Mouse (Mus musculus): ENCODE data around the gene Hfe. TPM values are rescaled to one million over a fixed set of nuclear protein-coding genes. Genes with fewer than 3 reads are reported as not detected.
A peak's percentile ranks its signal among the peaks of the same experiment; 100 is the strongest.
"Not testable (repeated sequence)": the region's sequence is repeated elsewhere in the genome, so short reads cannot be mapped to it uniquely, and the experiment has no call there.

Hfe gene
- polyA plus RNA-seq, 1 experiment from 2014 or later, result 3.8 TPM

GRCm38 (mm10) chr13:23728472-23729191 is 18.0 kb upstream of the Hfe start:
- no peaks in the 10 kb centered on the region for H3K4me1 ChIP-seq (ENCODE audit: control insufficient read depth, insufficient read depth, low read length)
- no peaks in the 10 kb centered on the region for H3K9me3 ChIP-seq (replicated peaks; ENCODE audit: control insufficient read depth, low read length, poor library complexity, severe bottlenecking)
- WGBS, result 89% methylated on average over 18 of the region's 18 CpGs
- no peak overlapping the region for H3K9ac ChIP-seq (ENCODE audit: low read depth, low read length)
- no peak overlapping the region for H3K4me2 ChIP-seq (ENCODE audit: low read length)
- no peak overlapping the region for H3K27ac ChIP-seq (ENCODE audit: low read length)
- no peaks in the 10 kb centered on the region for H3K27me3 ChIP-seq (ENCODE audit: control insufficient read depth, insufficient read depth, low read depth, low read length)
- no peaks in the 10 kb centered on the region for H3K36me3 ChIP-seq (ENCODE audit: control insufficient read depth, insufficient read depth, low read length)
- no peak for ATAC-seq
- no peak overlapping the region for H3K4me3 ChIP-seq (ENCODE audit: low read depth, low read length)

DNA sequence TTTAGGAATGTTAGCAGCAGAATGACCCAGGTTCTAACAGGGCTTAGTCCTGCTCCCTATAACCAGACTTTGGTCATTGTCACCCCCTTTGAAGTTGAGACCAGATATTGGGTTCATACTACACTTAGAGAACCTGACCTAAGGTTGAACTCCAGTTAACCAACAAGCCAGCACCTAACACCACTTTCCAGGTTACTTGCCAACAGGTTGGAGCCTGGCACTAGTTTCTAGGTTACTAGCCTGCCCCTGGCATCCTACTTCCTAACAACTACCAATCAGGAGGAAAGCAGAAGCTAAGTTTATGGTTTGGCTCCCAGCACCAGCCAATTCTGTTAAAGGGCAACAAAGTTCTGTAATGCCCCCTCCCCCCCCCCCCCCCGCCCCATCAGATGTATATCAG is 14.6 kb upstream of the Hfe start:
- WGBS, result 60% methylated on average over 1 of the region's 1 CpGs
- no peaks in the 10 kb centered on the region for H3K27me3 ChIP-seq (ENCODE audit: control insufficient read depth, insufficient read depth, low read depth, low read length)
- no peak for ATAC-seq
- H3K9me3 ChIP-seq (replicated peaks; ENCODE audit: control insufficient read depth, low read length, poor library complexity, severe bottlenecking), result no peaks in the 10 kb centered on the region
- H3K27ac ChIP-seq (ENCODE audit: low read length), result no peak overlapping the region
- H3K9ac ChIP-seq (ENCODE audit: low read depth, low read length), result no peak overlapping the region
- no peaks in the 10 kb centered on the region for H3K4me1 ChIP-seq (ENCODE audit: control insufficient read depth, insufficient read depth, low read length)
- H3K4me3 ChIP-seq (ENCODE audit: low read depth, low read length), result no peak overlapping the region
- no peak overlapping the region for H3K4me2 ChIP-seq (ENCODE audit: low read length)
- H3K36me3 ChIP-seq (ENCODE audit: control insufficient read depth, insufficient read depth, low read length), result no peaks in the 10 kb centered on the region

DNA sequence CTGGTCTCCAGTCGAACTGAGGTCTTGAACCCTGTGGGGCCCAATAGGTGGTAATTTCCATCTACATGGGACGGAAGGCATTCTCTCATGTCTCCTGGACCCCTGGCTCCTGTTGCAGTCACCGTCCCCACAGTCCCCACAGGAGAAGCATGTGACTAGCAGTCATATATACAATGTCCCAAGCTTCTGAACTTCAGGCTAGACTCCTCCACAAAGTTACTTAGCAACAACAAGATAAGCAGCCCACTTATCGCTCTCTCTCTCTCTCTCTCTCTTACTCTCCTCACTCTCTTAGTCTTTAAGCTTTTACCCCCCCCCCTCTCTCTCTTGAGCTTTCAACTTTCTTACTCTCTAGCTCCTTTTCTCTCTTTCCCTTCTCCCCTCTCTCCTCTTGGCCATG is 13.6 kb upstream of the Hfe start:
- Histone ChIP-seq H3K27me3 (ENCODE audit: control insufficient read depth, insufficient read depth, low read depth, low read length) (no peaks in the 10 kb centered on the region), H3K9ac (ENCODE audit: low read depth, low read length) (no peak overlapping the region), H3K27ac (ENCODE audit: low read length) (no peak overlapping the region), H3K4me1 (ENCODE audit: control insufficient read depth, insufficient read depth, low read length) (no peaks in the 10 kb centered on the region), H3K4me3 (ENCODE audit: low read depth, low read length) (no peak overlapping the region), H3K9me3 (replicated peaks; ENCODE audit: control insufficient read depth, low read length, poor library complexity, severe bottlenecking) (no peaks in the 10 kb centered on the region), H3K36me3 (ENCODE audit: control insufficient read depth, insufficient read depth, low read length) (no peaks in the 10 kb centered on the region), H3K4me2 (ENCODE audit: low read length) (no peak overlapping the region)
- no peak for ATAC-seq
- 83% methylated on average over 4 of the region's 4 CpGs for WGBS

GRCm38 (mm10) chr13:23717593-23718245 is 7.1 kb upstream of the Hfe start:
- not testable (repeated sequence) for H3K4me2 ChIP-seq (ENCODE audit: low read length); H3K9me3 ChIP-seq (replicated peaks; ENCODE audit: control insufficient read depth, low read length, poor library complexity, severe bottlenecking); H3K9ac ChIP-seq (ENCODE audit: low read depth, low read length); ATAC-seq; H3K4me1 ChIP-seq (ENCODE audit: control insufficient read depth, insufficient read depth, low read length); H3K4me3 ChIP-seq (ENCODE audit: low read depth, low read length); H3K27me3 ChIP-seq (ENCODE audit: control insufficient read depth, insufficient read depth, low read depth, low read length); H3K27ac ChIP-seq (ENCODE audit: low read length); H3K36me3 ChIP-seq (ENCODE audit: control insufficient read depth, insufficient read depth, low read length)
- WGBS, result 19% methylated on average over 2 of the region's 2 CpGs

- Histone ChIP-seq H3K27ac (ENCODE audit: low read length) (no peak overlapping the region), H3K36me3 (ENCODE audit: control insufficient read depth, insufficient read depth, low read length) (no peaks in the 10 kb centered on the region), H3K9me3 (replicated peaks; ENCODE audit: control insufficient read depth, low read length, poor library complexity, severe bottlenecking) (no peaks in the 10 kb centered on the region), H3K27me3 (ENCODE audit: control insufficient read depth, insufficient read depth, low read depth, low read length) (no peaks in the 10 kb centered on the region), H3K4me3 (ENCODE audit: low read depth, low read length) (no peak overlapping the region), H3K9ac (ENCODE audit: low read depth, low read length) (no peak overlapping the region), H3K4me1 (ENCODE audit: control insufficient read depth, insufficient read depth, low read length) (no peaks in the 10 kb centered on the region), H3K4me2 (ENCODE audit: low read length) (no peak overlapping the region)
- WGBS, result 57% methylated on average over 11 of the region's 11 CpGs
- ATAC-seq, result no peak
These were observed 6.5 kb upstream of the Hfe start for GRCm38 (mm10) chr13:23717176-23717575.

DNA sequence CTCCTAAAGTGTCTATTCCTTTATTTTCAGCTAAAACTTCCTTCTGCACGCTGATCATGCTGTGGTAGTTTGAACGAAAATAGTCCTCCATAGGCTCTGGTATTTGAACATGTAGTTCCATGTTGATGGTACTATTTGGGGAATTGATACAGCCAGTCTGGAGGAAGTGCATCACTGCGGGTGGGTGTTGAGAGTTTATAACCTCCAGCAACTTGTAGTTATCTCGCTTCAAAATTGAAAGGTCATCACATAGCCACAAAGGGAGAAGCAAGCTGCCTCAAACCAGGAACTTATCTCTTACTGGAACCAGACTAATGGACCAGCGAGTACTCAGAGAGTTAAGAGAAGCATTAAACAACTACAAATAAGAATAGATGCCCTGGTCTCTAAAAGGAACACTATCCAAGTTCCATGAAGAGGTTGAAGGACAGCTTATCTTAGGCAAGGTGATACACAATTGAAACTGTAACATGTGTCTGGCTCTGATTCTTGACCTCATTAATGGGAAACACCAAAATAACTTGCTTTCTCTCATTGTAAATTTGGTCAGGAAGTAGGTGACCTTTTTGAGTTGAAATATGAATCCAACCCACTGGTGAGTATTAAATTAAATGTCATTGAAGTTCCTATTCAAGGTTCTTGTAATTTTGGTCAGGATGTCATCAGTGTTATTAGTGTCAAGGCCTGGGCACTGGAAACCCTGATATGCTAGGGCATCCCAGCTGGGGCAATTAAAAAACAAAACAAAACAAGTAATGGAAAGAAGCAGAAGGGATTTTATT is 5.8 kb upstream of the Hfe start:
- no peaks in the 10 kb centered on the region for H3K27me3 ChIP-seq (ENCODE audit: control insufficient read depth, insufficient read depth, low read depth, low read length)
- 90% methylated on average over 5 of the region's 5 CpGs for WGBS
- no peak overlapping the region for H3K4me2 ChIP-seq (ENCODE audit: low read length)
- H3K4me3 ChIP-seq (ENCODE audit: low read depth, low read length), result no peak overlapping the region
- no peaks in the 10 kb centered on the region for H3K36me3 ChIP-seq (ENCODE audit: control insufficient read depth, insufficient read depth, low read length)
- no peaks in the 10 kb centered on the region for H3K9me3 ChIP-seq (replicated peaks; ENCODE audit: control insufficient read depth, low read length, poor library complexity, severe bottlenecking)
- no peak overlapping the region for H3K9ac ChIP-seq (ENCODE audit: low read depth, low read length)
- ATAC-seq, result no peak
- no peaks in the 10 kb centered on the region for H3K4me1 ChIP-seq (ENCODE audit: control insufficient read depth, insufficient read depth, low read length)
- H3K27ac ChIP-seq (ENCODE audit: low read length), result no peak overlapping the region

- 31% methylated on average over 13 of the region's 15 CpGs for WGBS
- Histone ChIP-seq H3K9ac (ENCODE audit: low read depth, low read length) (peak overlapping the region; percentile 61), H3K4me3 (ENCODE audit: low read depth, low read length) (peak overlapping the region; percentile 35), H3K4me2 (ENCODE audit: low read length) (peak overlapping the region; percentile 63), H3K9me3 (replicated peaks; ENCODE audit: control insufficient read depth, low read length, poor library complexity, severe bottlenecking) (no peaks in the 10 kb centered on the region), H3K36me3 (ENCODE audit: control insufficient read depth, insufficient read depth, low read length) (no peaks in the 10 kb centered on the region), H3K27ac (ENCODE audit: low read length) (no peak overlapping the region), H3K27me3 (ENCODE audit: control insufficient read depth, insufficient read depth, low read depth, low read length) (no peaks in the 10 kb centered on the region), H3K4me1 (ENCODE audit: control insufficient read depth, insufficient read depth, low read length) (peaks cover 8% of the 10 kb centered on the region)
- no peak for ATAC-seq
These were observed 810 bp downstream of the Hfe start for GRCm38 (mm10) chr13:23709714-23710373.

DNA sequence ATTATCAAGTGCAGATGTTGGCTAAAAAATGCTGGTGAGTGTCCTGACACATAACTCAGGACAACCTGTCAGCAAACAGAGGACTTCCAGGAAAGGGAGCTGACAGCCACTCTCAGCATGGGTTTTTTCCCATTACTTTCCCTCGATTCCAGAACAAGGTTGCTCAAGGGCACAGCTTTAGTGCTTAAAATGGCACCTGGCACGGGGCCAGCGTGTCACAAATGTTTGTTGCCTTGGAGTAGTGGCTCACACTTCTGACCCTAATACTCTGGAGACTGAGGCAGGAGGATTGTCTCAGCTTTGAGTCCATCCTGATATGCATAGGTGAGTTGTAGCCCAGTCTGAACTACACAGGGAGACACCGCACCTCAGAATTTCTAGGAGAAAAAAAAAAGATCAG is 2.0 kb downstream of the Hfe start:
- Histone ChIP-seq H3K36me3 (ENCODE audit: control insufficient read depth, insufficient read depth, low read length) (no peaks in the 10 kb centered on the region), H3K27ac (ENCODE audit: low read length) (no peak overlapping the region), H3K4me1 (ENCODE audit: control insufficient read depth, insufficient read depth, low read length) (peaks cover 8% of the 10 kb centered on the region), H3K9me3 (replicated peaks; ENCODE audit: control insufficient read depth, low read length, poor library complexity, severe bottlenecking) (no peaks in the 10 kb centered on the region), H3K9ac (ENCODE audit: low read depth, low read length) (no peak overlapping the region), H3K4me3 (ENCODE audit: low read depth, low read length) (no peak overlapping the region), H3K4me2 (ENCODE audit: low read length) (no peak overlapping the region), H3K27me3 (ENCODE audit: control insufficient read depth, insufficient read depth, low read depth, low read length) (no peaks in the 10 kb centered on the region)
- 85% methylated on average over 4 of the region's 4 CpGs for WGBS
- ATAC-seq, result no peak
